ENCODE assay signal across 8 mouse cellular contexts in the genomic region with DNA sequence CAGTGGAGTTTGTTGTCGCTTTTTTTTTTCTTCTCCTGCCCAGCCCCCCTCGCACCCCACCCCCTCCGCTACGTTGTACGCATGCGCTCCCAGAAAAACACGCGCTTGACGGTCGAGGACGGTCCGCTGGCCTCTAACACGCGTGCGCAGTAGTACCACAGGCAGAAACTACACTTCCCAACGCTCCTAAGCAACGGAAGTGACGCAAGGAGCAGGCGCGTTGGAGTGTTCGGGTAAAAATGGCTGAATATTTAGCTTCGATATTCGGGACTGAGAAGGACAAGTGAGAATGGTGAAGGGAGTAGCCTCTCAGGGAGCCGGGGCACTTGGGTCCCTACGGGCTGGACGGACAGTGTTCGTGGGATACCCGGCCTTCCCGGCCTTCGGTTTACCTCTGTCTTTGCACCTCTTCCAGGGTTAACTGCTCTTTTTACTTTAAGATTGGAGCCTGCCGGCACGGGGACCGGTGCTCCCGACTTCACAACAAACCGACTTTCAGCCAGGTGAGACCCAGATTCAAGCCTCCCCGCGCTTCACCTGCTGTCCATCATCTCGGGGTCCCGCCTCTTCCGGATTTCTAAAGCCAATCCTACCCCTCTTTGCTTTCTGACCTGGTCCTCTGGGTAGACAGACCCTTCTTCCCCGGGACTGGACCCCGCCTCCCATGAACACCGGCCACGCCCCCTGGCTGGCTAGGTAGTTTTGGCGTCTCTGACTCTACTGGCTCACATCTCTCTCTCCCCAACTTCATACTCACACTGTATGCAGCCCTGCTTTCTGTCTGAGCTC. TPM values are rescaled to one million over a fixed set of nuclear protein-coding genes. Genes with fewer than 3 reads are reported as not detected.
DNase-seq lines count a peak whose midpoint lies in the region; ATAC-seq lines count a peak whose summit lies in the region.

U2af1l4 (plus strand) TSS at position 185 of the 789 bp plus-strand sequence.
Gm49396 (plus strand) TSS at position 228 of the 789 bp plus-strand sequence.
Psenen (minus strand) TSS at position 511 of the 789 bp plus-strand sequence.

- WGBS in hindbrain, embryonic 16.5 days: under 1% methylated on average over 45 of the region's 45 CpGs
- 1% methylated on average over 44 of the region's 45 CpGs for WGBS in macrophage (ENCODE audit: missing documents)

- H3K9me3 ChIP-seq in hindbrain, embryonic 16.5 days (ENCODE audit: control insufficient read depth, low read length): no peaks in the 10 kb centered on the region

- peaks cover 34% of the 10 kb centered on the region for H3K79me2 ChIP-seq in macrophage (ENCODE audit: inconsistent target)

- peak; percentile 87 for DNase-seq in WW6 (ENCODE audit: low read depth, low spot score)
- DNase-seq in cerebellum, postnatal 4 days (ENCODE audit: low spot score in 2 of 2): peak; percentile 89 to 95
- peak; percentile 97 for DNase-seq in gastrocnemius, adult 18-20 months (ENCODE audit: low spot score)
- peak; percentile 95 to 96 for DNase-seq in left cerebral cortex, adult 18-20 months (ENCODE audit: low spot score in 2 of 2)
- DNase-seq in right cerebral cortex, adult 18-20 months: peak; percentile 97
- DNase-seq in urinary bladder, postnatal 10 days (ENCODE audit: low spot score): peak; percentile 82

- peak within 1 kb of the TSS; percentile 93 for H3K27ac ChIP-seq in hindbrain, embryonic 16.5 days (ENCODE audit: low read depth, low read length)
- H3K27ac ChIP-seq in macrophage: peak within 1 kb of the TSS; percentile 87

- H3K36me3 ChIP-seq in hindbrain, embryonic 16.5 days (ENCODE audit: control insufficient read depth, insufficient read depth, low read length): peaks cover 13% of the 10 kb centered on the region
- peaks cover 26% of the 10 kb centered on the region; the same call in 1 of the 2 replicates for H3K36me3 ChIP-seq in macrophage (ENCODE audit: inconsistent target)

- H3K27me3 ChIP-seq in hindbrain, embryonic 16.5 days (replicated peaks; ENCODE audit: control insufficient read depth, insufficient read depth, low read length): no peaks in the 10 kb centered on the region

- H3K4me1 ChIP-seq in hindbrain, embryonic 16.5 days (ENCODE audit: control insufficient read depth, insufficient read depth, low read depth, low read length): peaks cover 22% of the 10 kb centered on the region

- peak; percentile 84 for ATAC-seq in hindbrain, embryonic 16.5 days

- H3K4me2 ChIP-seq in hindbrain, embryonic 16.5 days (ENCODE audit: low read length): peak within 1 kb of the TSS; percentile 89

- H3K9ac ChIP-seq in hindbrain, embryonic 16.5 days (ENCODE audit: low read depth, low read length): peak within 1 kb of the TSS; percentile 83

- peak within 1 kb of the TSS; percentile 82 for H3K4me3 ChIP-seq in hindbrain, embryonic 16.5 days (ENCODE audit: low read length)
- peak within 1 kb of the TSS; percentile 99 for H3K4me3 ChIP-seq in macrophage (ENCODE audit: inconsistent target)

RNA-seq across cellular contexts. Expression of gene U2af1l4, which starts in this region (rescaled TPM):
- 10 to 100 TPM; 50.9 to 53.6 TPM for total RNA-seq in gastrocnemius, adult 18-20 months (2021)
- polyA plus RNA-seq in hindbrain, embryonic 16.5 days (2015; fragmentation: Nextera tagmentation; extraction: Ambion mirVana): 86.8 and 96.9 TPM in 2 replicates
- total RNA-seq in left cerebral cortex, adult 18-20 months (2021): 10 to 100 TPM; 64.4 to 71.5 TPM
- 100 to 1,000 TPM in 6 of 26 experiments, 10 to 100 TPM in 20; 45.8 to 120 (median 81.3) TPM for total RNA-seq in macrophage (2018; cell fraction: chromatin; rRNA removed)
- total RNA-seq in macrophage (2018; cell fraction: cytosol; rRNA removed): 10 to 100 TPM; 46.1 to 67.7 (median 54.9) TPM
- 10 to 100 TPM; 21.8 to 77.0 (median 47.0) TPM for total RNA-seq in macrophage (2018; cell fraction: nucleus; rRNA removed)
- polyA plus RNA-seq in macrophage (2018): 61.4 to 79.9 TPM (median 65.3 TPM) in 3 replicates

RNA-seq across cellular contexts. Expression of gene Gm49396, which starts in this region (rescaled TPM):
- 1 to 10 TPM; 1.0 to 1.3 TPM for total RNA-seq in gastrocnemius, adult 18-20 months (2021)
- polyA plus RNA-seq in hindbrain, embryonic 16.5 days (2015; fragmentation: Nextera tagmentation; extraction: Ambion mirVana): 13.7 and 17.4 TPM in 2 replicates
- total RNA-seq in left cerebral cortex, adult 18-20 months (2021): 1 to 10 TPM; 7.5 to 8.1 TPM
- total RNA-seq in macrophage (2018; cell fraction: chromatin; rRNA removed): 10 to 100 TPM in 22 of 26 experiments, 1 to 10 TPM in 4; 7.0 to 24.7 (median 17.7) TPM
- 1 to 10 TPM in 4 of 26 experiments, under 1 TPM in 22; 0.06 to 1.9 (median 0.31) TPM for total RNA-seq in macrophage (2018; cell fraction: cytosol; rRNA removed)
- total RNA-seq in macrophage (2018; cell fraction: nucleus; rRNA removed): 10 to 100 TPM in 21 of 26 experiments, 1 to 10 TPM in 5; 7.0 to 24.3 (median 15.4) TPM
- 0.69 to 3.4 TPM (median 0.84 TPM) in 3 replicates for polyA plus RNA-seq in macrophage (2018)

RNA-seq across cellular contexts. Expression of gene Psenen, which starts in this region (rescaled TPM):
- total RNA-seq in gastrocnemius, adult 18-20 months (2021): 100 to 1,000 TPM; 122 to 132 TPM
- 121 and 132 TPM in 2 replicates for polyA plus RNA-seq in hindbrain, embryonic 16.5 days (2015; fragmentation: Nextera tagmentation; extraction: Ambion mirVana)
- total RNA-seq in left cerebral cortex, adult 18-20 months (2021): 10 to 100 TPM; 87.7 to 94.4 TPM
- total RNA-seq in macrophage (2018; cell fraction: chromatin; rRNA removed): 100 to 1,000 TPM in 3 of 26 experiments, 10 to 100 TPM in 20, 1 to 10 TPM in 3; 6.1 to 114 (median 40.7) TPM
- 100 to 1,000 TPM; 191 to 255 (median 223) TPM for total RNA-seq in macrophage (2018; cell fraction: cytosol; rRNA removed)
- 100 to 1,000 TPM in 13 of 26 experiments, 10 to 100 TPM in 13; 38.4 to 219 (median 109) TPM for total RNA-seq in macrophage (2018; cell fraction: nucleus; rRNA removed)
- polyA plus RNA-seq in macrophage (2018): 123 to 220 TPM (median 157 TPM) in 3 replicates

Comparison
In these comparisons a context has a peak if more than half of its experiments do, and no peak if none do; other contexts are left out.
1. Peak in every context shown above with its lines: DNase-seq, ATAC-seq, H3K4me3 ChIP-seq and H3K27ac ChIP-seq.